Mouse (Mus musculus) layer of hippocampus, postnatal 10 days (tissue): Measurements from ENCODE around the gene Sytl3. TPM values are rescaled to one million over a fixed set of nuclear protein-coding genes. Genes with fewer than 3 reads are reported as not detected.
"Not testable (repeated sequence)": the region's sequence is repeated elsewhere in the genome, so short reads cannot be mapped to it uniquely, and the experiment has no call there.

Experiments used
- DNase-seq, 2 experiments: peaks; one replicate each; pipeline ENCODE4 v3.0.0; 2021; ENCODE audit warnings: low spot score in 2 of 2
- total RNA-seq, 2 experiments: library from RNA; stranded (reverse); gene quantifications; 2 replicates each; pipeline ENCODE4 v1.2.3; 2021

Gene Sytl3
- total RNA-seq, 2 experiments from 2014 or later = 0.25 TPM; not detected in 1

DNA sequence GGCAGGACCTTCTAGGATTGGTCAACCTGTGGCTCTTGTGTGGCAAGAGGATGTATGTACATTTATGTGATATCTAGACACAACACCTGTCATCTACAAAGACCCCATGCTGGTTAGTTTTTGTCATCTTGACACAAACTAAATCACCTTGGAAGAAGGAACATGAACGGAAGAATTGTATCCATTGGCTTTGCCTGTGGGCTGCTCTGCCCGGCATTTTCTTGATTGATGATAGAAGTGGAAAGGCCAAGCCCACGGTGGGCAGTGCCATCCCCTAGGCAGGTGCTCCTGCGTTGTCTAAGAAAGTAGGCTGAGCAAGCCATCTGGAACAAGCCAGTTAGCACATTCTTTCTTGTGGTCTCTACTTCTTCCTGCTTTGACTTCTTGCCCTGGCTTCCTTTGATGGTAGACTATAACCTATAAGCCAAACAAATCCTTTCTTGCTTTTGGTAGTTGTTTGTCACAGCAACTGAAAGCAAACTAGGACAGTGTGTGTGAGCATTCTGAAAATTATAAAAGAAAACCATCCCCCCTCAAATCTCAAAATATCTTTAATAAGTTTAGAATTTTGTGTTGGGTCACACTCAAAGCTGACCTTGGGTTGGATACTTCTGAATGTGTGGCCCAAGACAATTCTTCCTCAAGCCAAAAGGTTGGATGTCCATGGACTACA is 27.5 kb downstream of the Sytl3 start:
- not testable (repeated sequence) for DNase-seq

DNA sequence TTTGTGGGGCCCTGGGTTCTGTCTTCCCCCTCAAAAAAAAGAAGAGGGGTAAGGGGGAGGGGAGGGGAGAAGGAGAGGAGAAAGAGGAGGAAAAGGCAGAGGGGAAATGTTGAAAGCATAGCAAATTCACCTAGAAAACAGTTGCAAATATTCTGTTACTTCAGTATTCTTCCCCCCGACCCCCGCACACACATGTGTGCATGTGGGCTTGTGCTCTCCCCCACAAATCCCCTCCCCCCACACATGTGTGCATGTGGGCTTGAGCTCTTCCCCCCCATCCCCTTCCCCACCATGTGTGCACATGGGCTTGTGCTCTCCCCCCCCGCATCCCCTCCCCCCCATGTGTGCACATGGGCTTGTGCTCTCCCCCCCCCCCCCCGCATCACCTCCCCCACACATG is 30.5 kb downstream of the Sytl3 start:
- not testable (repeated sequence) for DNase-seq

DNA sequence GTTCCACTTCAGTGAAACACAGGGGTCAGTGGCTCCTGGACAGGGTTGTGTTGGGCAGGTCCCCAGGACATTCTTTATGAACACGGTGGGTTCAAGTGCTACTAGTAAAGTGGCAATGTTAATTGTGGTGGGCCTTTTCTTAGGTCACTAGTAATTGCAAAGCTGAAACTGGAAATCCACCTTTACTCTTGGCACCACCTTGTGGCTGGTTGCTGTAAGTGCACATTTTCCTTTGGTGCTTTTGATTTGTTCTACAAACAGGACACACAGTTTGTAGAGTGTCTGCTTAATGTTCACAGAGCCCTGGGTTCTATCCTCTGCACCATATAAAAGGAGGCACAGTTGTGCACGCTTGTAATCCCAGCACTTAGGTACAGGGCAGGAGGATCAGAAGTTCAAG is 32.7 kb downstream of the Sytl3 start:
- peak; percentile 99 for DNase-seq

DNA sequence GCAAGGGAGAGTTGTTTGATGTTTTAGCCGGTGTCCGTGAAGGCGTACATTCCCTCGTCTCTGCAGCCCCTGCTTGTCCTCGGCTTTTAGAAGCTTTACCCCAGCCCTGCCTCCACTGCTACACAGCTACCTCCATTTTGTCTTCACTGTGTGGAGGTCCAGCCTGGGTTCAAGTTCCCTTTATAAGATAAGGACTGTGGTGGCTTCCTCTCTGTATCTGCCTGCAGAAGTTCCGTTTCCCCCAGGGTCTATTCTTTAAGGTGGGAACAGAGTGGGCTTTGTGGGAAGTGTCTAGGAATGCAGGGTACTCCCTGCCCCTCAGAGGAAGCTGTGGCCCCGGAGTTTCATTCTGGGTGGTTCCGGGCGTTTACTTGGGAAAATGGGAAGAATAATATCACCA is 36.8 kb downstream of the Sytl3 start:
- DNase-seq = peak in 1 of 2 experiments; percentile 12

DNA sequence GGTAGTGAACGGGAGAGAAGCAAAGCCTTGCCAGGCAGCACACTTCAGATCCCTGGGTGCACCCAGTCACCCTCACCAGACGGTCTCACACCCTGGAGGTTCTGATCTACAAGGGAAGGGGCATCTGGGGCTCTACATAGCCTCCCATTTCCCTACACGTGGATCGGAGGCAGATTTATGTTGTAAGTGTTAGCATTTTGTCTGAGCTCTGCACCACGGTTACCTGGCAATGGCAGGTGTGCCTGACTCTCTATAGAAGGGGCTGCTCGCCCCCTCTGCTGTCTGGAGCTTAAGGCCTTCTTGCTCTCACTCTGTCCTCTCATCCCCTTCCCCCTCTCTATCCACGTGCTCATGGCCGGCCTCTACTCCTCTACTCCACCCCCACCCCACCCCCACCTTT is 37.6 kb downstream of the Sytl3 start:
- DNase-seq = not testable (repeated sequence)

DNA sequence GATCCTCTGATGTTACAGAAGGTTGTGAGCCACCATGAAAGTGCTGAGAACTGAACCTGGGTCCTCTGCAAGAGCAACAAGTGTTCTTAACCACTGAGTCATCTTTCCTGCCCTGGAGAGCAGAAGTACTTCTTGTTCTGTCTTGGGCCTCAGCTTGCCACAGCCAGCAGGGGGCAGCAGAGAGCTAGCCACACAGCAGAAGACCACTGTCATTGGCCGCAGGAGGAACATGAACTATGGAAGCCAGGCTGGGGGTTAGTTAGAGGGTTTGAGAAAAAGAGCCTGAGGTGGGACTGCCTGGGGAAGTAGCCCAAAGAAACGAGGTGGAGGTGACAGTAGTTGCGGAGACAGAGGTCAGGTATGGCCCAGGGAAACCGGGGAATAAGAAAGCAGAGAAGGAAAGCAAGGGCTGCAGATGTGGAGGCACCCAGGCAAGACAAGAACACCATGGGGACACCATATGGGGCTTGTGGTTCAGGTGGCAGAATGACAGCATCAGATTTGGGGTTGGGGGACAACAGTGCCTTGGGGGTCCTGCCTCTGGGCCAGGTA is 38.4 kb downstream of the Sytl3 start:
- peak; percentile 64 to 66 for DNase-seq

DNA sequence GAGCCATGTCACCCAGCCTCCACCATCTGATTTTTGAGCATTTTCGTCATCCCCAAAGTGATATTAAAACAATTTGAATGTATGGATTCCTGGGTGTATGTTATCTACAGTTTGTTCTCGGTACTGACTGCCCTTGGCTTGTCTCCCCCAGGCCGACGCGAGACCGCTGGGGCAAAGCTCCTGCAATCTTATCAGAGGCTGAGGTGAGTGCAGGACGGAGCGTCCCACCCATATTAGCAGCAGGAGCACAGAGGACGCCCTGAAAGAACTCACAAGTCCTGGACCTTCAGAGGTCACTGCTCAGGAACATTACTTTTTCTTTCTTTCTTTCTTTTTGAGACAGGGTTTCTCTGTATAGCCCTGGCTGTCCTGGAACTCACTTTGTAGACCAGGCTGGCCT is 40.6 kb downstream of the Sytl3 start:
- not testable (repeated sequence) for DNase-seq

DNA sequence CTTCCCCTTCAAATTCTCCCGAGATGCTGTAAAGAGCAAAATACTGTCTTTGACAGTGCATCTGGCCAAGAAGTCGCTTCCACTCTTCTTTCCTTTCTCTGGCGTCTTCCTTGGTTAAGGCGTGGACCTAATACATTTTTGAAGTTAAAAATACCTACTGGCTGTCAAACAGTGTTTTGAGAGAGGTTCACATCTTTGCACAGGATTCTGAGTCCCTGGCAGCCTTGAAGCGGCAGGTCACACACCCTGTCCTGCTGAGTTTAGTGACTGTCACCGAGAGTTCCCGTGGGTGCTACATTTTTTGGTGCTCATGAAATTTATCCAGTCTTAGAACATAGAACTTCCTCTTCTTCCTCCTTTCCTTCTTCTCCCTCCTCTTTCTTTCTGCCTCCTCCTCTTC is 41.2 kb downstream of the Sytl3 start:
- not testable (repeated sequence) for DNase-seq

DNA sequence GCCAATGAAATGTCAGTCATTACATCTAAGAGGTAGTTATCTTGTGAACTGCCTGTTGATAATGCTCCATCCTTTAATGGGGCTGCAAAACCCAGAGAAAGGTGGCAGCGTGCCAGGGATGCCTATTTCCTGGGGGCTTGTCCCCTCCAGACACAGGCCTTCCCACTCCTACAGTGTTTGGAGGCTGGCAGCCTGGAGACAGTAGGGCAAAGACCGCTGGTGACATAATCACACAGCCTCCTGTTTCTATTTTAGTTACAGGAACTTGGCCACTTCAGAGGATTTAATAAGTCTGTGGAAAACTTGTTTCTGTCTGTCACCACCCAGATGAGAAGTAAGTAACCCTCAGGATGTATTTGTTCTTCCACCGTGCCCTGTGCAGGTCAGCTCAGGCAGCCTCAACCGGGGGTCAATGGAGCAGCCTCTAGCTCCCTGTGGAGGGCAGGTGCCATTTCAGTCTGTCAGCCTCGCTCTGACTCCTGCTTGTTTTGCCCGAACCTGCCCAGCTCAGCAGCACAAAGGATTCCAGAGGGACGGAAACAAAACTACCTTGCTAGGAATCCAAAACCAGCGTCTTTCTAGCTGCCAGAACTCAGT is 43.8 kb downstream of the Sytl3 start:
- DNase-seq = peak in 1 of 2 experiments; percentile 29

DNA sequence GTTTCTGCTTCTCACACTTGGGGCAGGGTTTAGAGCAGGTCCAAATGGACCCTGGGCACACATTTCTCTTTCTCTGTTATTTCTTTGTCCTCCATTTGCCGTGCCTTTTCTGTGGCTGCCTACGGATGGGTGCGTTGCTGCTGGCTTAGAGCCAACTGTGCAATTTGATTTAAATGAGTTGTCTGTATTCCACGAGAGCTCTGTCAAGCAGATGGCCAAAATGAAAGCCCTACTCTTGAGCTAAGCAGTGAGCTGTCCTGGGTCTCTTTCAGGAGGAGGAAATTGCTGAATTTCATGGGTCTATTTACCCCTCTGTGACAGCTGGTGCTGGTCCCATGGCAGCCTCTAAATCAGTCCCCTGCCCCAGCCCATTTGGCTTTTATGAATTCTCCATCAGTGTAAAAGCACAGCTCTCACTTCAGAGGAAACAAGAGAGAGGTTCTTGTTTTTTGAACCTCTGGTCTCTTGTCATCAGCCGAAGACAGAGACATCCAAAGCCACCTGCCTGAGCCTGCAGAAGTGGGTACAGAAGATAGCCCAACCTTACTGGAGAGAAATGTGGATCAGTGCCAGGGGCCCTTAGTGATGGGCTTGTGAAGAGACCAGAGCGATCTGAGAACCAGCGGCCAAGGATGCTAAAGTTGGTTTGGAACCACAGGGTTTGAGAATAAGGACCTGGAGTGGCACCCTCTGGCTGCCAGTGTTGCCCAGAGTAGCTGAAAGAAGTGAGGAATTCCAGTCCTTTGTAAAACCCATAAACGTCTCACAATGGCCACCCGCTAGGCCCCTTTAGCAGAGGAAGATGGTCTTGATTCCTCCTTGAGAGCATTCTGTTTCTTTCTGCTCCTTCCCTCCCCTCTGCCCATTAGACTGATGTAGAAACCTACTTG is 44.7 kb downstream of the Sytl3 start:
- DNase-seq = peak in 1 of 2 experiments; percentile 21

DNA sequence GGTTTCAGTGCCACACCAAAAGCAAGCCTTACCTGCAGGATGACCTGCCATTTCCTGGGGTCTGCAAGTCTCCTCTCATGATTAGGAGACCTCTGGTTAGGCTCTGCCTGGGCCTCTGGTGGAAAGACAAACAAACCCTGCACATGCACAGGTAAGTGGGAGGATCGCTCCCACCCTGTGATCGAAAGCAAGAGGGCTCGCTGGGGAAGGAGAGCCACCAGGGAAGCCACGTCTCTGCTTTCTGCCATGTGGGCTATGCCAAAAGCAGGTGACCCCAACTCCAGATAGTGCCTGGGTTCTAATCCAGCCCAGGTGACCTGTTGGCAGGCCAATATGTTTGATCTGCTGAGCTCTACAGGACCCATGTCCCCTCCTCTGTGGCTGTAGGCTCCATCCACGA is 47.6 kb downstream of the Sytl3 start:
- DNase-seq = not testable (repeated sequence)

DNA sequence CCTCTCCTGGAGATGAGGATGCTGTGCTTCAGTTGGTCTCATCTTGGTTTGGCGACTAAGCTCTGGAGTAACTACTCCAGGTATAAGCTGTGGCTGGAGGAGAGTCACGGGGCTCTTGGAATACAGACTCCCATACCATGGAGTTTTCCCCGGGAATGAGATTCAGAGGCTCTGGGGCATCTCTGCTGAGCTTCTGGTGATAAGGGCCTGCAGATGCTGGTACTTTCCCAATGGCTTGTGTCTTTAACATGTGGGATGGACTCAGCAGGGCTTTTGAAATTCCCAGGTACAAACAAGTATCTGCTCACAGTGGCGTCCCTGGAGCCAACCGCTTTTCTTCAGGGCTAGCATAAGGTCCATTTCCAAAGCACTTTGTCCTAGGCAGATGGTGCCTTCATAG is 48.5 kb downstream of the Sytl3 start:
- DNase-seq = not testable (repeated sequence)

DNA sequence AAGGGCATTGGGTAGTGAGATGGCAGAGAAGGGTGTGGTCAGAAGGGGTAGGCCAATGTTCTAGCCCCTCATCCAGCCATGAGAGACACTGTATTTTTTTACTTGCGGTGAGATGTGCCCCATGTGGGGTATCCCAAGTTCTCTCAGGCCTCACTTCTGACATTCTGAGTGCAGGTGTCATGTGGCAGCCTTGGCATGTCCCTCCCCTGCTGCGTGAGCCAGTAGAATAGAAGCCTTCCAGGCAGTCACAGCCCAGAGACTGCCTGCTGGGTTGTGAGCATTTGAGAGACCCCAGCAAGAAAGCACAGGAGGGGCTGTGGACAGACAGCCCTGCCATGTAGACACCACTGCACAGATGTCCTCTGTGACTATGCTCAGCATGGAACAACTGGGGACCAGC is 49.3 kb downstream of the Sytl3 start:
- DNase-seq = not testable (repeated sequence)

DNA sequence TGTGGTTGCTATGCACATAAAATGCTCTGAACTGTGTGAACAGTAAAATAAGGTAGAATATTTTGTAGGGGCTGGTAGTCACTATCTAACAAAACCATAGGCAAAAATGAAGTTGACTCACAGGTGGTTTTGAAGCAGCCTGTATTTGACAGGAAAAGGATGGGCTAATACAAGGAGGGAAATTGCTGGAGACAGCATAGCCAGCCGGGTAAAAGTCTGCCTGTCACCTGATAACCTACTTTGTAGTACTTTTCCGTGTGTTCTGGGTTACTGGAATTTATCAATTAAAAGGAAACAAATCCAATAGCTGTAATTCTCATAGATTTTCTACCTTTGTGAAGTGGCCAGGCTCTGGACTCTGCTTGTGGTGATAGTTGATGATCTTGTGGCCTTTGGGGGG is 54.6 kb downstream of the Sytl3 start:
- DNase-seq = not testable (repeated sequence)

DNA sequence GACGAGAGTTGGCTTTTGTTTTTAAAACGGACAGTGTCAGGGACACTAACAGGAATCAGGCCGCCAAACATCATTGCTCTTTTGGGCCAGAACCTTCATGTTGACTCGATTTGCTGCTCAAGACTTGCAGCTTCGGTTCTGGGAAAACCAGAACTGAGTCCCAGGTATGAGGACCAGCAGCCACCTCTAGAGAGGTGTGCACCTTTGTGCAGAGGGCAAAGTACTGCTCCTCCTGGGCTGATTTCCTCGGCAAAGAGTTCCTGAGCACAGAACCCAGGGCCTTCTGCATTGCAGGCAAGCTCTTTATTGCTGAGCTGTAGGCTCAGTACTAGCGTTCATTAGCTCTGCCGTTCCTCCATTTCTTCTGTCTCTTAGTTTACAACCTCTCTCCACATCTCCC is 55.1 kb downstream of the Sytl3 start:
- not testable (repeated sequence) for DNase-seq

DNA sequence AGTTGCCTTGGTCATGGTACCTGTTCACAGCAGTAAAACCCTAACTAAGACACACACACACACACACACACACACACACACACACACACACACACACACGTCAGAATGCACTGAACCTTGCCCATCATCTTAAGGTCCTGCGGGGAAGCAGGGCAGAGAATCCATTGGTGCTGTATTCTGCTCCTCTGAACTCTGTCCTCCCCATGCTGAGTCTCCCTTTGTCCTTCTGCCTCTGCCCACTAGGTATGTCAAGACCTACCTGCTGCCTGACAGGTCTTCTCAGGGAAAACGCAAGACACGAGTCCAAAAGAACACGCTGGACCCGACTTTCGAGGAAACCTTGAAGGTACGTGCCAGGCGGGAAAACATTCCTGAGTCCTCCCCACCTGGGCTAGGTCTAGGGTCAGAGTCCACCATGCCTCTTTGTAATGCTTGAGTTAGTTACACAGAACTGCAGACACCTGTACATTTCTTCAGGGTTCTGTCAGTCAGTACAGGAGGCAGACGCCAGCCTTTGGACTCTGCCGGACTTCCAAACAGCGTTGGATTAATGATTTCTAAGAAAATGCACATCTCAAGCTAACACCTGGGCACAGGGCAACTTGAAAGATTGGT is 69.2 kb downstream of the Sytl3 start:
- DNase-seq = no peak

DNA sequence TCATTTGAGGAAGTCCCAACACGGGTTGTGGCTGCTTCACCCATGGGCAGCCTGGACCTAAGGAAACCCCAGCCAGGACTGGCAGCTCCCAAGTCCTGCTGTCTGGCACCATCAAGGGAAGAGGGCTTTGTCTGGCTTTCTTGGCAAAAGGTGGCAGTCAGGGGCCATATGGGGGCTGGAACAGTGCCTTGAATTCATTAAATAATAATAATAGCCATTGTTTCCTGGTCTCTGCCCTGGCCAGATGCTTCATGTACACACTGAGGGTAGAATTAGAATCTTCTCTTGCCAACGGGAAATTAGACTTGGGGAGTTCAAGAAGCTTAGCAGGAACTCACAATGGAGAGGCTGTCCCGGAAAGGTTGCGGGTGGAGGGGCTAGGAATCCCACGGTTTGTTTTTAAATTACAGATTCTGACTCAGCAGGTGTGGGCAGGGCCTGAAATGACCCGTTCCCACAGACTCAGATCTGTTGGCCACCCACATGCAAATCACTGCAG is 70.4 kb downstream of the Sytl3 start:
- DNase-seq = peak in 1 of 2 experiments; percentile 23

DNA sequence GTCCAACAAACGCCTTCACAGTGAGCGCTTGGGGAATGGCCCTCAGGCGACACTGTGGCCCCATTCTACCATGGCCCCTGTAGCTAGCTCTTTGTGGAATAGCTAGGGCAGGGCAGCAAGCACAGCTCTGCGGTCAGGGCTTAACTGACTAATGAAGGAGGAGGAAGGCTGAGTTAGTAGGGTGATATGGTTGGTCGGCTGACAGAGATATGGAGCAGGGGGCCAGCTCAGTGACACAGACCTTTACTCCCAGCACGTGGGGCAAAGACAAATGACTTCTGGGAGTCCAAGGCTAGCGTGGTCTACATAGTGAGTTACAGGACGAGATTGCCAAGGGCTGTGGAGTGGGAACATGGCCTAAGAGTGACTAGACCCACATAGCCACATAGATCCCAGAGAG is 72.2 kb downstream of the Sytl3 start:
- no peak for DNase-seq

DNA sequence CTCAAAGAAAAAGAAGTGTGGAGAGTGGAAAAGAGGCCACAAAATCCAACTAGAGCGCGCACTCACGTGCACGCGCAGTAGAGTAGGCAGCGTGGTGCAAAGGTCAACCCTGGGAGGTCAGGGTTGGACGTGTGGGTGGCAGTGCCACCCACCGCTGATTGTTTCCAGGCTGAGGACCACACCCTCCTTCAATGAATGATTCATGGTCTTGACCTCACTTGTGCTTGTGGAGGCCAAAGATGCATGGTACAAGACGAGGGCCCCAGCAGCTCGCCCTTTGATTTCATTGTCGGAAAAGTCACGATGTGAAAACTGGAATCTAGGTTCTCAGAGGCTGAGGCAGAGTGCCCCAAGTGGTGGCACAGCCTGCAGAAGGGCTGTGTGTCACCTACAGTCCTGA is 72.7 kb downstream of the Sytl3 start:
- DNase-seq = no peak

DNA sequence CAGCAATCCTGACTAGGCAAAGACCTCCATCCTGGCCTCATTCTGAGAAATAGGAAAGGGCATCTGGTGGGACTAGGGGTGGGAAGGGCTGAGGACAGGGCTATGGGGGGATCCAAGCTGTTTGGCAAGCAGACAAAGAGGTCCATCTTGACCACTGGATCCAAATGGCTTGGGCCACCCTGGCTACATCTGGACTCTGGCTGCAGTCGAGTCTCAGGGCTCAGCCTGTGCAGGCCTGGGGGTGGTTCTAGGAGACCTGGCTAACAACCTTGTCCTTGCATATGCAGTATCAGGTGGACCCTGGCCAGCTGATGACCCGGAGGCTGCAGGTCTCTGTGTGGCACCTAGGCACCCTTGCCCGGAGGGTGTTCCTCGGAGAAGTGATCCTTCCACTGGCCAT is 73.8 kb downstream of the Sytl3 start:
- peak in 1 of 2 experiments; percentile 9 for DNase-seq

DNA sequence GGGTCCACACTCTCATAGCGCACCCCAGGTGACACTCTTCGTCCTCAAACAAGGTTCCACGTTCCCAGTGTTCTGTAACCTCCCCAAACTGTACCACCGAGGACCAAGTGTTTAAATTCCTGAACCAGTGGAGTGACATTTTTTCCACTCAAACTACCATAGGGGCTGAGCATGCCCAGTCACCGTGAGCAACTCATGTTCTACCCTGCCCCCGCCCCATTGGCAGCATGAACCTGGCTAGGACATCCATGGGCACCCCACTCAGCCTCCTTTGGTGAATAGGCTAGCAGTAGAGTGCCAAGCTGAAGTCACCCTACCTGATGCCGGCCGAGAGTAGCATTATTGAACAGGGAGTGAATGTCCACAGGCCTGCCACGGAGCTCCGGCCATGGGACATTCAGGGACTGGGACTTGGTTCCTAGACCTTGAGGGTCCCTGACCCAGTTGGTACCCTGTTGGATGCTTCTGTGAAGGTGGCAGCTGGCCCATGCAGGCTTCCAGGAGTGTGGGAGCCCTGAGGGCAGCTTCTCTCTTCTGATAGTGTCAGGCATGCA is 74.5 kb downstream of the Sytl3 start:
- peak in 1 of 2 experiments; percentile 7 for DNase-seq
